Mouse (Mus musculus) heart, postnatal 0 days (tissue): Measurements from ENCODE around the gene Fam53b. TPM values are rescaled to one million over a fixed set of nuclear protein-coding genes. Genes with fewer than 3 reads are reported as not detected.
A peak's percentile ranks its signal among the peaks of the same experiment; 100 is the strongest.

ENCODE experiments used
- ATAC-seq: fragments of 200-750 bp; cut with Nextera tagmentation; 2 replicates; pipeline ENCODE4 v1.8.0; 2017; ENCODE audit warnings: low read depth, moderate number of reproducible peaks, moderate library complexity; ENCODE audit not compliant: insufficient read depth
- DNase-seq: peaks from one replicate; pipeline ENCODE4 v3.0.0-alpha.2; 2016; ENCODE audit warnings: low spot score
- H3K27ac ChIP-seq: fragments of 300-500 bp; sonication (generic); 2 replicates; pipeline ENCODE4 v1.5.1; 2014; ENCODE audit warnings: low read depth, mild to moderate bottlenecking
- H3K27me3 ChIP-seq: fragments of 300-500 bp; sonication (generic); 2 replicates; pipeline ENCODE4 v1.6.1; 2014; ENCODE audit warnings: low read length, mixed read lengths; ENCODE audit not compliant: control insufficient read depth, insufficient read depth
- H3K36me3 ChIP-seq: fragments of 300-500 bp; sonication (generic); replicated peaks from 2 replicates; pipeline ENCODE4 v1.6.1; 2014; ENCODE audit warnings: low read length, mixed read lengths; ENCODE audit not compliant: control insufficient read depth, insufficient read depth
- H3K4me1 ChIP-seq: fragments of 300-500 bp; sonication (generic); 2 replicates; pipeline ENCODE4 v1.6.1; 2014; ENCODE audit warnings: antibody characterized with exemption; ENCODE audit not compliant: control insufficient read depth, insufficient read depth
- H3K4me2 ChIP-seq: fragments of 300-500 bp; sonication (generic); 2 replicates; pipeline ENCODE4 v1.6.1; 2014; ENCODE audit warnings: low read depth, mild to moderate bottlenecking, low read length, moderate library complexity
- H3K4me3 ChIP-seq: fragments of 300-500 bp; sonication (generic); 2 replicates; pipeline ENCODE4 v1.5.1; 2014; ENCODE audit warnings: low read depth, low read length
- H3K9ac ChIP-seq: fragments of 300-500 bp; sonication (generic); replicated peaks from 2 replicates; pipeline ENCODE4 v1.6.1; 2014; ENCODE audit warnings: low read depth, low read length, mixed read lengths
- H3K9me3 ChIP-seq: fragments of 300-500 bp; sonication (generic); replicated peaks from 2 replicates; pipeline ENCODE4 v1.6.1; 2016; ENCODE audit warnings: low read length; ENCODE audit not compliant: control insufficient read depth
- CTCF ChIP-seq: IDR thresholded peaks from 2 replicates; pipeline ENCODE4 v1.5.1; 2016; ENCODE audit warnings: antibody characterized with exemption, control low read depth, low read depth
- EP300 ChIP-seq: IDR thresholded peaks from 2 replicates; pipeline ENCODE4 v1.6.1; 2016; ENCODE audit warnings: antibody characterized with exemption, low read depth
- WGBS: fragments of 180-500 bp; shearing (Covaris S2); extraction: QIAGEN DNeasy Blood & Tissue Kit; methylation state at CpG from one replicate; pipeline ENCODE4 v1.1.7; 2014; 5-methylcytosine and 5-hydroxymethylcytosine counted together
- polyA plus RNA-seq: library from polyadenylated mRNA; unstranded; fragments of >200 nt; fragmentation: Nextera tagmentation; extraction: Ambion mirVana; gene quantifications from 2 replicates; pipeline ENCODE4 v1.2.1, GENCODE M21; 2015
- total RNA-seq: library from RNA; depleted of rRNA; stranded (reverse); fragments of >200 nt; gene quantifications from 2 replicates; pipeline ENCODE4 v1.2.3, GENCODE M21; 2014; ENCODE audit warnings: low replicate concordance; rRNA removed

Gene Fam53b
- total RNA-seq (18.6 and 28.6 TPM in 2 replicates), polyA plus RNA-seq (11.4 and 13.1 TPM in 2 replicates)

DNA sequence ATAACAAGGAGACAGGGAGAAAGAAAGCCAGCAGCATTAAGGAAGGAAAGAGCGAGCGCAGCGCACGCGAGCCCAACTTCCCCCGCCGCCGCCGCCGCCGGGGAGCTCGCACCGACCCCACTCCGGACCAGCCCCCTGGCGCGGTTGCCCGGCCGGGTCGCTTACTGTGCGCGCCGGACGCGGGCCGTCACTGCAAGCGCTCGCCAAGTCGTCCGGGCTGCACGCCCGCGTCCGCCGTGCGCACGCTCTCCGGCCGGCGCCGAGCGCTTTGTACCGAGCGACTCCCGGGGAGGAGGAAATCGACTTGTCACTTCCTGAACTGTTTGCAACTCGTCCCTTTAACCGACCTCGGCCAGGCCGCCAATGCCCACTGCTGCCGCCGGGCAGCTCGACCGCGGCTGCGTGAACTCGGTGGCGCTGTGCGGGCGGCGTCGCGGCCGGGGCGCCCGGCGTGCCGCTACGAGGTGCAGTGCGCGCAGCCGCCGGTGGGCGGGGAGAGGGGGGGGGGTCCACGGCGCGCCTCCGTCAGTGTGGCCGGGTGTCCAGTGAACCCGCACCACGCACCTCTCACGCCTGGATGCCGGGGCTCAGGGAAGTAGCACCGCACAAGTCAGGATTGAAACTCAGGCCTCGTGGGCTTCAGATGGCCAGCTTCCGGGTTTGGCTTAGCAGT, at the start of gene Fam53b:
Fam53b (minus strand) TSS at position 471 of the 673 bp plus-strand sequence.
- H3K36me3 ChIP-seq = no peaks in the 10 kb centered on the region
- H3K9ac ChIP-seq = peak within 1 kb of the TSS; percentile 92
- peak within 1 kb of the TSS; percentile 98 for H3K27ac ChIP-seq
- peak within 1 kb of the TSS; percentile 95 for H3K4me2 ChIP-seq
- H3K4me1 ChIP-seq = peaks cover 27% of the 10 kb centered on the region
- peak within 1 kb of the TSS; percentile 92 for H3K4me3 ChIP-seq
- DNase-seq = peak; percentile 63
- WGBS = under 1% methylated on average over 79 of the region's 85 CpGs
- no peaks in the 10 kb centered on the region for H3K27me3 ChIP-seq
- TF ChIP-seq CTCF (no peak), EP300 (no peak)
- H3K9me3 ChIP-seq = no peaks in the 10 kb centered on the region
- peak; percentile 76 for ATAC-seq

GRCm38 (mm10) chr7:132859042-132859958, 45.6 kb upstream of the Fam53b start, which contains the start of gene Abraxas2:
Abraxas2 (plus strand) TSS chr7:132859225.
- TF ChIP-seq CTCF (no peak), EP300 (no peak)
- Histone ChIP-seq H3K27me3 (no peaks in the 10 kb centered on the region), H3K4me2 (peak within 1 kb of the TSS; percentile 74), H3K4me1 (peaks cover 8% of the 10 kb centered on the region; the same call in 1 of the 2 replicates), H3K27ac (peak within 1 kb of the TSS; percentile 80), H3K36me3 (no peaks in the 10 kb centered on the region), H3K9me3 (no peaks in the 10 kb centered on the region), H3K4me3 (peak within 1 kb of the TSS; percentile 85), H3K9ac (peak within 1 kb of the TSS; percentile 87)
- ATAC-seq (peak; percentile 97), DNase-seq (peak; percentile 89)
- WGBS = under 1% methylated on average over 53 of the region's 53 CpGs

GRCm38 (mm10) chr7:132858043-132858608, 44.4 kb upstream of the Fam53b start:
- Histone ChIP-seq H3K27me3 (no peaks in the 10 kb centered on the region), H3K27ac (no peak overlapping the region), H3K9me3 (no peaks in the 10 kb centered on the region), H3K36me3 (no peaks in the 10 kb centered on the region), H3K9ac (no peak overlapping the region), H3K4me2 (no peak overlapping the region), H3K4me1 (peaks cover 8% of the 10 kb centered on the region; the same call in 1 of the 2 replicates), H3K4me3 (no peak overlapping the region)
- 66% methylated on average over 5 of the region's 5 CpGs for WGBS
- no peak for ATAC-seq
- DNase-seq = no peak
- TF ChIP-seq EP300 (no peak), CTCF (no peak)

GRCm38 (mm10) chr7:132856083-132856482, 42.4 kb upstream of the Fam53b start:
- TF ChIP-seq CTCF (no peak), EP300 (no peak)
- DNase-seq = no peak
- no peaks in the 10 kb centered on the region for H3K9me3 ChIP-seq
- no peaks in the 10 kb centered on the region for H3K27me3 ChIP-seq
- no peak overlapping the region for H3K27ac ChIP-seq
- WGBS = 73% methylated on average over 1 of the region's 1 CpGs
- peaks cover 16% of the 10 kb centered on the region for H3K4me1 ChIP-seq
- no peak for ATAC-seq
- no peak overlapping the region for H3K4me3 ChIP-seq
- no peak overlapping the region for H3K9ac ChIP-seq
- H3K4me2 ChIP-seq = no peak overlapping the region
- H3K36me3 ChIP-seq = no peaks in the 10 kb centered on the region

- H3K4me3 ChIP-seq = no peak overlapping the region
- H3K4me1 ChIP-seq = peaks cover 7% of the 10 kb centered on the region; the same call in 1 of the 2 replicates
- no peak for DNase-seq
- no peaks in the 10 kb centered on the region for H3K9me3 ChIP-seq
- H3K27ac ChIP-seq = no peak overlapping the region
- 68% methylated on average over 4 of the region's 4 CpGs for WGBS
- H3K27me3 ChIP-seq = no peaks in the 10 kb centered on the region
- no peak for TF ChIP-seq CTCF
- TF ChIP-seq EP300 = no peak
- no peak overlapping the region for H3K9ac ChIP-seq
- ATAC-seq = no peak
- H3K36me3 ChIP-seq = peaks cover 18% of the 10 kb centered on the region
- H3K4me2 ChIP-seq = no peak overlapping the region
Measured at GRCm38 (mm10) chr7:132853946-132854345, 40.3 kb upstream of the Fam53b start.
